Mouse (Mus musculus) ovary, postnatal 14 days (tissue): ENCODE results near the gene Ppp1ca.

Experiments
- DNase-seq: peaks from one replicate; pipeline ENCODE4 v3.0.0; 2022; ENCODE audit warnings: low spot score

The Ppp1ca gene

GRCm38 (mm10) chr19:4232186-4232572, 40.3 kb downstream of the Ppp1ca start:
- no peak for DNase-seq

GRCm38 (mm10) chr19:4232651-4233050, 40.8 kb downstream of the Ppp1ca start:
- no peak for DNase-seq

GRCm38 (mm10) chr19:4234548-4234947, 42.7 kb downstream of the Ppp1ca start:
- no peak for DNase-seq

GRCm38 (mm10) chr19:4240247-4240668, 48.4 kb downstream of the Ppp1ca start:
- no peak for DNase-seq

GRCm38 (mm10) chr19:4242416-4242815, 50.6 kb downstream of the Ppp1ca start:
- no peak for DNase-seq

- DNase-seq = no peak
Measured at GRCm38 (mm10) chr19:4244775-4245174, 52.9 kb downstream of the Ppp1ca start.
